Mouse (Mus musculus) heart, embryonic 16.5 days (tissue): ENCODE data around the gene Fam208b. TPM values are rescaled to one million over a fixed set of nuclear protein-coding genes. Genes with fewer than 3 reads are reported as not detected.
"Not testable (repeated sequence)": the region's sequence is repeated elsewhere in the genome, so short reads cannot be mapped to it uniquely, and the experiment has no call there.

ENCODE experiments used
- ATAC-seq: fragments of 200-750 bp; cut with Nextera tagmentation; replicated peaks from 2 replicates; pipeline ENCODE4 v1.8.0; 2017; ENCODE audit warnings: moderate number of reproducible peaks; ENCODE audit not compliant: insufficient read depth, low FRiP score; ENCODE audit errors: extremely low read depth
- H3K27ac ChIP-seq: fragments of 300-500 bp; sonication (generic); 2 replicates; pipeline ENCODE4 v1.5.1; 2014; ENCODE audit warnings: mild to moderate bottlenecking, low read length, control low read depth, moderate library complexity
- H3K27me3 ChIP-seq: fragments of 300-500 bp; sonication (generic); 2 replicates; pipeline ENCODE4 v1.6.1; 2014; ENCODE audit warnings: low read length, mixed read lengths; ENCODE audit not compliant: control insufficient read depth, insufficient read depth
- H3K36me3 ChIP-seq: fragments of 300-500 bp; sonication (generic); 2 replicates; pipeline ENCODE4 v1.6.1; 2014; ENCODE audit not compliant: control insufficient read depth, insufficient read depth
- H3K4me1 ChIP-seq: fragments of 300-500 bp; sonication (generic); 2 replicates; pipeline ENCODE4 v1.6.1; 2014; ENCODE audit warnings: low read length, mixed read lengths; ENCODE audit not compliant: control insufficient read depth, insufficient read depth
- H3K4me2 ChIP-seq: fragments of 300-500 bp; sonication (generic); 2 replicates; pipeline ENCODE4 v1.6.1; 2014; ENCODE audit warnings: low read depth, mild to moderate bottlenecking, control low read depth, low read length
- H3K4me3 ChIP-seq: fragments of 300-500 bp; sonication (generic); 2 replicates; pipeline ENCODE4 v1.5.1; 2014; ENCODE audit warnings: mild to moderate bottlenecking, control low read depth, low read length
- H3K9ac ChIP-seq: fragments of 300-500 bp; sonication (generic); 2 replicates; pipeline ENCODE4 v1.6.1; 2014; ENCODE audit warnings: low read length, control low read depth
- H3K9me3 ChIP-seq: fragments of 300-500 bp; sonication (generic); replicated peaks from 2 replicates; pipeline ENCODE4 v1.6.1; 2016; ENCODE audit warnings: low read length; ENCODE audit not compliant: control insufficient read depth
- WGBS: fragments of 180-500 bp; shearing (Covaris S2); extraction: QIAGEN DNeasy Blood & Tissue Kit; methylation state at CpG from one replicate; pipeline ENCODE4 v1.1.7; 2014; 5-methylcytosine and 5-hydroxymethylcytosine counted together
- polyA plus RNA-seq: library from polyadenylated mRNA; unstranded; fragments of >200 nt; fragmentation: Nextera tagmentation; extraction: Ambion mirVana; gene quantifications from 2 replicates; pipeline ENCODE4 v1.2.1, GENCODE M21; 2015

The Fam208b gene
- polyA plus RNA-seq, 1 experiment from 2014 or later: 6.7 TPM

DNA sequence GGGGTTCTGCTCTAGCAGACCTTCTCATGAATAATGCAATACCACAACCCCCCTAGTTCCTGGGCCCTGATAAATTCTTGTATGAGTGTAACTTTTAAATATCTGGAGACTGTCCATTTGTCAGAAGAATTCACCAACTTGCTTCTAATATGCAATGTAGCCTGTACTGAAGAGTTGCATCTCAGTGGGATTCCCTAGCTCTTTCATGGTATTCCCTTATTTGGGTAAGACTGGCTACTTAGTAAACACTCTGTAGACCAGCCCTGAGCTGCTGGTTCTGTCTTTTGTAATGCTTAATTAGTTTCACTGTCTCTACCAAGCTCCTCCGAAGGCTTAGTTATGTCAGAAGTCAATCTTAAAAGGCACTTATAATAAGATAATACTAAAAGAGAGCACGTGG, 79.7 kb downstream of the Fam208b start:
- not testable (repeated sequence) for H3K36me3 ChIP-seq, ATAC-seq, H3K9me3 ChIP-seq, H3K27ac ChIP-seq, H3K4me1 ChIP-seq, H3K27me3 ChIP-seq, H3K4me2 ChIP-seq, H3K4me3 ChIP-seq, H3K9ac ChIP-seq
- WGBS: 67% methylated on average over 2 of the region's 2 CpGs

DNA sequence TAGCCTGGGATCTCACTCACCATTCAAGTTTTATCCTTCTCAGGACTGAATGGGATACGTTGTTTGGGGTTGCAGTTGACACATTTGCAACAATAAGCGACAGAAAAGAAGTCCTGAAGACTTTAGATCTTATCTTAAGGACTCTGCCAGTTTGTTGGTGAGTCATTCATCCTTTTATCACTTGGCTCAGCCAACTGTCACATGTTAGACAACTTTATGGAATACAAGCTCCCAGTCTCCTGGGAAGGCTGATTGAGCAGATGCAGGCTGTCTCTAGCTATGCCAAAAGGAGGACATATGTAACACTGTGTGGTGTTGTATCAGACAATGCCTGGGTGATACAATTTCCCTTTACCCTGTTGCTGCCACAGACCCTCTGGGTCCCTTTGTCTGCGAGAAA, 80.5 kb downstream of the Fam208b start:
- Histone ChIP-seq H3K4me2 (no peak overlapping the region), H3K9me3 (no peaks in the 10 kb centered on the region), H3K27ac (no peak overlapping the region), H3K36me3 (no peaks in the 10 kb centered on the region), H3K4me3 (no peak overlapping the region), H3K4me1 (no peaks in the 10 kb centered on the region; the same call in 1 of the 2 replicates), H3K9ac (no peak overlapping the region), H3K27me3 (no peaks in the 10 kb centered on the region)
- 43% methylated on average over 3 of the region's 3 CpGs for WGBS
- no peak for ATAC-seq

DNA sequence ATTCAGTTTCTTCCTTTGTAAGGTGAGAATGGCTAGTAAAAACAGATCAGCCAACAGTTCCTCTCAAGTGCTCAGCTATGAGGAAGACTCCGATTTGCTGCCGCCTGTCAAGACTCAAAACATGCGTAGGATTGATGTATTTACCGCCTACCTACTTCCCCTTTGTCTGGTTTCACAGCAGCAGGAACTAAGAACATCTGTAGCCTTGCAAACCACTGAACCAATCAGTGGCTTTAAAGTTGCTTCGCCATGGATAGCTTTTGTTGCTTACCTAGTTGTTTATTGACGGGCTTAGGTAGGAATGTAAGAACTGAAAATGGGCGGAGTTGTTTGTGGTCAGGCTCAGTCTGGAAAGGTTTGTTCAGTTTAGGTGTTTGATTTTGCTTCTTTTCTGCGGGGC, 84.6 kb downstream of the Fam208b start:
- Histone ChIP-seq H3K4me3 (no peak overlapping the region), H3K27me3 (no peaks in the 10 kb centered on the region), H3K27ac (no peak overlapping the region), H3K9ac (no peak overlapping the region), H3K4me2 (no peak overlapping the region), H3K36me3 (no peaks in the 10 kb centered on the region), H3K4me1 (peaks cover 15% of the 10 kb centered on the region), H3K9me3 (no peaks in the 10 kb centered on the region)
- 74% methylated on average over 8 of the region's 8 CpGs for WGBS
- ATAC-seq: no peak

DNA sequence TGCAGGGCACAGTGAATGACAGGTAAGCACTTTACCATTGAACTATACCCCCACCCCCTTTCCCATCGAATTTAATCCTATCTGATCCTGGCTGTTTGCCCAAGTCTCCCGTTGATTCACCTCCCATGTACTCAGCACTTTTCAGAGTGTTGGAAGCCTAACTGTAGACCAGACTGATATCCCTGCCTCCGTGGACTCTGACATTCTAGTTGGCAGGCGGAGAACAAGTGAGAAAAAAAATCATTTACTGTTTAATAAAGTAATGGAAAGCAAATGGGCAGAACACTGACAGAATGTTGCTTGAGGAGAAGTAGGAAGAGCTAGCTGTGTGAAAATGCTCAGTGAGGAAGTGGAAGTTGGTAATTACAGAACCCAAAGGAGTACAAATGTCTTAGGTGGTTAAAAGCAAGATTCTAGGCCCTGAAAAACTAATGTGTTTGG, 85.3 kb downstream of the Fam208b start:
- ATAC-seq: no peak

DNA sequence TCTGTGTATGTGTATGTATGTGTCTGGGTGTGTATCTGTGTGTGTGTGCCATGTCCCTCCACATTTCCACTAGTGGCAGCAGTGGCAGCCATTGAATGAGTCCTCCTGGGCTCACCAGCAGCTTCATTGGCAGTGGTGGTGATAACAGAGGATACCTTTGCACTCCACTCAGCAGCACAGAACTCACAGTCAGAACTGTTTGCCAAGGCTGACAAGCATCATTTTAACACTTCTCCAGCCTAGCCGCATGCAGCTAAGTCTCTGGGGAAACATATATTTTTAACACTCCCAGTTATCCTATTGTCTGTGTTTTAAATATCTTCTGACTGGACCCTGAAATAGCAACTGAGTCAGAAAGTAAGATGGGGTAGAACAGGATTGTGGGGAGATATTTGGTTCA, 87.0 kb downstream of the Fam208b start:
- H3K36me3 ChIP-seq: no peaks in the 10 kb centered on the region
- H3K4me1 ChIP-seq: peaks cover 15% of the 10 kb centered on the region
- 23% methylated on average over 1 of the region's 1 CpGs for WGBS
- H3K9ac ChIP-seq: no peak overlapping the region
- H3K4me2 ChIP-seq: no peak overlapping the region
- no peak overlapping the region for H3K4me3 ChIP-seq
- no peaks in the 10 kb centered on the region for H3K9me3 ChIP-seq
- no peak overlapping the region for H3K27ac ChIP-seq
- no peak; the same call in 1 of the 2 replicates for ATAC-seq
- H3K27me3 ChIP-seq: no peaks in the 10 kb centered on the region

More for the DNA sequence above, 85.3 kb downstream of the Fam208b start:
- no peak overlapping the region for H3K27ac ChIP-seq
- H3K36me3 ChIP-seq: no peaks in the 10 kb centered on the region
- H3K4me1 ChIP-seq: peaks cover 15% of the 10 kb centered on the region
- H3K9ac ChIP-seq: no peak overlapping the region
- WGBS: 45% methylated on average over 4 of the region's 4 CpGs
- H3K4me3 ChIP-seq: no peak overlapping the region
- no peaks in the 10 kb centered on the region for H3K9me3 ChIP-seq
- H3K27me3 ChIP-seq: no peaks in the 10 kb centered on the region
- H3K4me2 ChIP-seq: no peak overlapping the region

DNA sequence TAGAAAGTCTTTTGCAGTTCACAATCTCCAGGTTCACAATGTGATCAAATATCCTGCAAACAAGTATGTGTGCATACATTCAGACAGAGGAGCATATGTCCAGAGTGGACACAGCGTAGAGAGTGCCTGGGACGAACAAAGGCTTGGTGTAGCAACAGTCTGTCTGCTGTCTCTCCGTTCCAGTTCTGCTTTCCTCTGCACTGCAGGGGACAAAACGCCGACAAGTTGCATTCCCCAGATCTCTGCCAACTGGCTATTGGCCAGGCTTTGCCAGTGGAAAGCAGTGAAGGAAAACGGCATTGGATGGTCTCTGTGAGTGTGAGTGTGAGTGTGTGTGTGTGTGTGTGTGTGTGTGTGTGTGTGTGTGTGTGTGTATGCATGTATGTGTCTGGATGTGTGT, 87.4 kb downstream of the Fam208b start:
- no peaks in the 10 kb centered on the region for H3K9me3 ChIP-seq
- peak overlapping the region; percentile 11; the same call in 1 of the 2 replicates for H3K27ac ChIP-seq
- no peak overlapping the region for H3K4me3 ChIP-seq
- no peaks in the 10 kb centered on the region for H3K36me3 ChIP-seq
- no peak for ATAC-seq
- H3K4me2 ChIP-seq: peak overlapping the region; percentile 36
- H3K4me1 ChIP-seq: peaks cover 15% of the 10 kb centered on the region
- H3K27me3 ChIP-seq: no peaks in the 10 kb centered on the region
- 19% methylated on average over 6 of the region's 6 CpGs for WGBS
- H3K9ac ChIP-seq: peak overlapping the region; percentile 34; the same call in 1 of the 2 replicates

DNA sequence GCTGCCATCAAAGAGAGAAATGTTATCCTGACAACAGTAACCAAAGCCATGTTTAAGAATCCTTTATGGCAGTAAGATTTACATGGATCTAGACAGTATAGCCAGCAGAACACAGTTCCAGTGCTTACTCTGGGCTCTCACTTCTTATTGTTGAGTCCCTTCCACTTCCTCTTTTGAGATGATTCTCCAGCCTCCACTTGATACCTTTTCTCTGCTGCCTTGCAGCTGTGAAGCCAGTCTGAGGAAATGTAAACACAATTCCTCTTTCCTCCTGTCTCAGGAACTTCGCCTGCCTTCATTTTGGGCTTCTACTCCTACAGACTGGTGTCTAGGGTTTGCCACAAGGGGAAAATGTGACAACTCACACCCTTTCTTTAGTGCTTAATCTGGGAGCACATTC, 90.9 kb downstream of the Fam208b start:
- not testable (repeated sequence) for H3K27me3 ChIP-seq, ATAC-seq, H3K9me3 ChIP-seq, H3K27ac ChIP-seq, H3K4me3 ChIP-seq, H3K9ac ChIP-seq, H3K36me3 ChIP-seq, H3K4me2 ChIP-seq
- H3K4me1 ChIP-seq: peaks cover 13% of the 10 kb centered on the region
- 45% methylated on average over 1 of the region's 1 CpGs for WGBS

DNA sequence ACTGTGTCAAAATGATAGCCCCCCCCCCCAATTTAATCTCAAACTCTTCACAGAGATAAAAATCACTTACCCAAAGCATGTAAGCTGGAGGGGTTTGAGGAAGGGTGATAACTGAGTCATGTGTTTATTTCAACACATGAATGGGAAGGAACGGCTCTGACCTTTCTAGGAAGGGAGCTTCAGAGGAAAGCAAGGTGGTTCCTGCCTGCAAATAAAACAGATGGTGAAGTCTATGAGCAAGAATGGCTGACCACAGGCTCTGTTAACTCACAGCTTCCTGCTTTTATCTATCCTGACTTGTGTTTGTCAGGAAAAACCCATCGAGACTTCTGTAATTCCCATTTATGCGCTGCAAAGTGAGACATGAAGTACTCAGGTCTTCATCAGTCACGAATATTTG, 91.6 kb downstream of the Fam208b start:
- peaks cover 13% of the 10 kb centered on the region for H3K4me1 ChIP-seq
- H3K27ac ChIP-seq, H3K9me3 ChIP-seq, H3K9ac ChIP-seq, H3K36me3 ChIP-seq, H3K27me3 ChIP-seq, ATAC-seq, H3K4me3 ChIP-seq, H3K4me2 ChIP-seq: not testable (repeated sequence)
- 24% methylated on average over 2 of the region's 4 CpGs for WGBS
